Mouse (Mus musculus) testis, adult 2 months (tissue): ENCODE results near the gene Megf9. TPM values are rescaled to one million over a fixed set of nuclear protein-coding genes. Genes with fewer than 3 reads are reported as not detected.

Experiments used
- H3K27ac ChIP-seq: fragments of 200-500 bp; 2 replicates; pipeline ENCODE4 v1.5.1; 2012; ENCODE audit warnings: low read depth, low read length; ENCODE audit not compliant: control insufficient read depth, insufficient read depth
- H3K27me3 ChIP-seq: fragments of 200-500 bp; 2 replicates; pipeline ENCODE4 v1.6.1; 2012; ENCODE audit warnings: mild to moderate bottlenecking, low read length, moderate library complexity; ENCODE audit not compliant: control insufficient read depth, insufficient read depth
- H3K36me3 ChIP-seq: fragments of 200-500 bp; 2 replicates; pipeline ENCODE4 v1.6.1; 2012; ENCODE audit warnings: mild to moderate bottlenecking, low read length; ENCODE audit not compliant: control insufficient read depth, insufficient read depth
- H3K4me1 ChIP-seq: fragments of 200-500 bp; 2 replicates; pipeline ENCODE4 v1.6.1; 2012; ENCODE audit warnings: low read length; ENCODE audit not compliant: control insufficient read depth, insufficient read depth
- H3K4me3 ChIP-seq: fragments of 200-500 bp; 2 replicates; pipeline ENCODE4 v1.5.1; 2012; ENCODE audit warnings: low read depth, mild to moderate bottlenecking, low read length, moderate library complexity, mixed read lengths; ENCODE audit not compliant: control insufficient read depth
- CTCF ChIP-seq: fragments of 200-500 bp; IDR thresholded peaks from 2 replicates; pipeline ENCODE4 v1.5.1; 2012; ENCODE audit warnings: low read depth, mild to moderate bottlenecking, inconsistent platforms, low read length, moderate library complexity; ENCODE audit not compliant: control insufficient read depth, insufficient read depth, insufficient replicate concordance
- POLR2A ChIP-seq: fragments of 200-500 bp; IDR thresholded peaks from 2 replicates; pipeline ENCODE4 v1.6.1; 2012; ENCODE audit warnings: low read depth, mild to moderate bottlenecking, inconsistent platforms, low read length, moderate library complexity; ENCODE audit not compliant: control insufficient read depth
- polyA plus RNA-seq: library from polyadenylated mRNA; depleted of rRNA; stranded (reverse); fragments of >200 nt; gene quantifications from 2 replicates; pipeline ENCODE4 v1.2.3, GENCODE M21; 2012

Gene Megf9
- polyA plus RNA-seq, 1 experiment: 4.8 TPM

- Histone ChIP-seq H3K27me3 (no peaks in the 10 kb centered on the region), H3K36me3 (no peaks in the 10 kb centered on the region), H3K27ac (no peak overlapping the region), H3K4me1 (no peaks in the 10 kb centered on the region), H3K4me3 (no peak overlapping the region)
- TF ChIP-seq CTCF (no peak), POLR2A (no peak)
Measured at GRCm38 (mm10) chr4:70420202-70420601, 114.6 kb downstream of the Megf9 start.

- no peak overlapping the region for H3K27ac ChIP-seq
- no peaks in the 10 kb centered on the region for H3K27me3 ChIP-seq
- no peaks in the 10 kb centered on the region; the same call in 1 of the 2 replicates for H3K4me1 ChIP-seq
- TF ChIP-seq POLR2A (no peak), CTCF (no peak)
- no peak overlapping the region for H3K4me3 ChIP-seq
- H3K36me3 ChIP-seq: no peaks in the 10 kb centered on the region
Measured at GRCm38 (mm10) chr4:70412126-70412525, 122.7 kb downstream of the Megf9 start.

GRCm38 (mm10) chr4:70409994-70410721, 124.6 kb downstream of the Megf9 start, which contains the start of gene Cdk5rap2:
Gene Cdk5rap2, minus strand, starts transcription at chr4:70410443.
- peak; percentile 48; the same call in 1 of the 2 replicates for TF ChIP-seq POLR2A
- no peak for TF ChIP-seq CTCF
- peak within 1 kb of the TSS; percentile 91 for H3K4me3 ChIP-seq
- no peaks in the 10 kb centered on the region for H3K36me3 ChIP-seq
- H3K27ac ChIP-seq: peak within 1 kb of the TSS; percentile 93
- H3K27me3 ChIP-seq: no peaks in the 10 kb centered on the region
- H3K4me1 ChIP-seq: no peaks in the 10 kb centered on the region; the same call in 1 of the 2 replicates

- H3K36me3 ChIP-seq: no peaks in the 10 kb centered on the region
- no peak overlapping the region for H3K27ac ChIP-seq
- H3K4me3 ChIP-seq: peak overlapping the region; percentile 91; the same call in 1 of the 2 replicates
- TF ChIP-seq CTCF (no peak), POLR2A (no peak)
- H3K4me1 ChIP-seq: no peaks in the 10 kb centered on the region; the same call in 1 of the 2 replicates
- H3K27me3 ChIP-seq: no peaks in the 10 kb centered on the region
Measured at GRCm38 (mm10) chr4:70409456-70409855, 125.3 kb downstream of the Megf9 start.

GRCm38 (mm10) chr4:70402109-70402819, 132.5 kb downstream of the Megf9 start:
- peaks cover 1% of the 10 kb centered on the region; the same call in 1 of the 2 replicates for H3K36me3 ChIP-seq

GRCm38 (mm10) chr4:70399476-70399875, 135.3 kb downstream of the Megf9 start:
- Histone ChIP-seq H3K4me3 (no peak overlapping the region), H3K27ac (no peak overlapping the region), H3K27me3 (no peaks in the 10 kb centered on the region), H3K4me1 (no peaks in the 10 kb centered on the region), H3K36me3 (peaks cover 1% of the 10 kb centered on the region; the same call in 1 of the 2 replicates)
- TF ChIP-seq POLR2A: no peak
- TF ChIP-seq CTCF: no peak

More at GRCm38 (mm10) chr4:70402109-70402819, 132.5 kb downstream of the Megf9 start:
- no peaks in the 10 kb centered on the region for H3K4me1 ChIP-seq
- H3K27ac ChIP-seq: no peak overlapping the region
- no peak overlapping the region for H3K4me3 ChIP-seq
- TF ChIP-seq CTCF (peak; percentile 3; the same call in 1 of the 2 replicates), POLR2A (no peak)
- H3K27me3 ChIP-seq: no peaks in the 10 kb centered on the region

GRCm38 (mm10) chr4:70399074-70399473, 135.7 kb downstream of the Megf9 start:
- Histone ChIP-seq H3K36me3 (peaks cover 1% of the 10 kb centered on the region; the same call in 1 of the 2 replicates), H3K27ac (no peak overlapping the region), H3K4me3 (no peak overlapping the region), H3K4me1 (no peaks in the 10 kb centered on the region), H3K27me3 (no peaks in the 10 kb centered on the region)
- TF ChIP-seq POLR2A (no peak), CTCF (no peak)
